Mouse (Mus musculus) heart, postnatal 0 days (tissue): ENCODE results near the gene Leo1.

Experiments used
- CTCF ChIP-seq: IDR thresholded peaks from 2 replicates; pipeline ENCODE4 v1.5.1; 2016; ENCODE audit warnings: antibody characterized with exemption, control low read depth, low read depth
- EP300 ChIP-seq: IDR thresholded peaks from 2 replicates; pipeline ENCODE4 v1.6.1; 2016; ENCODE audit warnings: antibody characterized with exemption, low read depth

- TF ChIP-seq CTCF (peak; percentile 24; the same call in 1 of the 2 replicates), EP300 (no peak)
These were observed 42.3 kb upstream of the Leo1 start for GRCm38 (mm10) chr9:75399069-75399468.
